Mouse (Mus musculus) MEL (cell line): ENCODE measurements around the gene Cabp4. TPM values are rescaled to one million over a fixed set of nuclear protein-coding genes. Genes with fewer than 3 reads are reported as not detected.

Source experiments
- DNase-seq: peaks from one replicate; pipeline ENCODE4 v3.0.0; 2011; ENCODE audit warnings: low read depth, low spot score
- H3K27ac ChIP-seq: 2 replicates; pipeline ENCODE4 v1.5.1; 2012; ENCODE audit warnings: low read depth, mild to moderate bottlenecking, control low read depth, low read length, moderate library complexity; ENCODE audit not compliant: control insufficient read depth
- H3K27me3 ChIP-seq, 2 experiments: fragments of 150-350 bp in 1 of 2; sonication (generic) in 1 of 2; 2 replicates each; pipeline ENCODE4 v1.6.1; 2012; ENCODE audit warnings: low read length in 2 of 2, mild to moderate bottlenecking in 2 of 2, improper control_type of control experiment in 1 of 2, moderate library complexity in 1 of 2; ENCODE audit not compliant: insufficient read depth in 2 of 2, control insufficient read depth in 1 of 2
- H3K36me3 ChIP-seq, 2 experiments: 2 replicates each; pipeline ENCODE4 v1.6.1; 2012 to 2014; ENCODE audit warnings: low read length in 2 of 2, improper control_type of control experiment in 1 of 2, inconsistent platforms in 1 of 2, mild to moderate bottlenecking in 1 of 2; ENCODE audit not compliant: insufficient read depth in 2 of 2, control insufficient read depth in 1 of 2
- H3K4me1 ChIP-seq, 2 experiments: fragments of 150-350 bp in 1 of 2; sonication (generic) in 1 of 2; 2 replicates each; pipeline ENCODE4 v1.6.1; 2012; ENCODE audit warnings: low read length in 2 of 2, improper control_type of control experiment in 1 of 2, mild to moderate bottlenecking in 1 of 2; ENCODE audit not compliant: insufficient read depth in 2 of 2, control insufficient read depth in 1 of 2
- H3K4me3 ChIP-seq, 2 experiments: fragments of 150-350 bp in 1 of 2; sonication (generic) in 1 of 2; 2 replicates each; pipeline ENCODE4 v1.5.1; 2012; ENCODE audit warnings: low read depth in 2 of 2, low read length in 2 of 2, mild to moderate bottlenecking in 2 of 2, moderate library complexity in 2 of 2, control low read depth in 1 of 2, improper control_type of control experiment in 1 of 2; ENCODE audit not compliant: control insufficient read depth in 1 of 2, insufficient read depth in 1 of 2
- H3K79me2 ChIP-seq: 2 replicates; pipeline ENCODE4 v1.6.1; 2012; ENCODE audit warnings: mild to moderate bottlenecking, low read length, moderate library complexity; ENCODE audit not compliant: control insufficient read depth, poor library complexity, insufficient read depth
- H3K9ac ChIP-seq: 2 replicates; pipeline ENCODE4 v1.6.1; 2012; ENCODE audit warnings: low read depth, mild to moderate bottlenecking, control low read depth, low read length, moderate library complexity; ENCODE audit not compliant: control insufficient read depth, poor library complexity, severe bottlenecking
- H3K9me3 ChIP-seq: fragments of 150-350 bp; sonication (generic); replicated peaks from 2 replicates; pipeline ENCODE4 v1.6.1; 2012; ENCODE audit warnings: mild to moderate bottlenecking, low read length, improper control_type of control experiment, moderate library complexity; ENCODE audit not compliant: insufficient read depth
- CHD1 ChIP-seq: IDR thresholded peaks from 2 replicates; pipeline ENCODE4 v1.6.1; 2012; ENCODE audit warnings: low read depth, mild to moderate bottlenecking, inconsistent platforms, low read length, improper control_type of control experiment
- CHD2 ChIP-seq: IDR thresholded peaks from 2 replicates; pipeline ENCODE4 v1.6.1; 2011; ENCODE audit warnings: low read length, improper control_type of control experiment
- E2F4 ChIP-seq: IDR thresholded peaks from 2 replicates; pipeline ENCODE4 v1.6.1; 2011; ENCODE audit warnings: low read depth, low read length, improper control_type of control experiment, borderline replicate concordance
- ETS1 ChIP-seq: IDR thresholded peaks from 2 replicates; pipeline ENCODE4 v1.6.1; 2012; ENCODE audit warnings: low read depth, mild to moderate bottlenecking, inconsistent platforms, low read length, improper control_type of control experiment, moderate library complexity
- HCFC1 ChIP-seq: IDR thresholded peaks from 2 replicates; pipeline ENCODE4 v1.6.1; 2012; ENCODE audit warnings: low read depth, mild to moderate bottlenecking, inconsistent platforms, low read length, improper control_type of control experiment, moderate library complexity
- KAT2A ChIP-seq: conservative IDR thresholded peaks from 2 replicates; pipeline ENCODE4 v1.6.1; 2012; ENCODE audit warnings: low read depth, low read length, improper control_type of control experiment, inconsistent platforms
- MAFK ChIP-seq: IDR thresholded peaks from 2 replicates; pipeline ENCODE4 v1.6.1; 2011; ENCODE audit warnings: low read depth, mild to moderate bottlenecking, low read length, improper control_type of control experiment, borderline replicate concordance
- MAX ChIP-seq: IDR thresholded peaks from 2 replicates; pipeline ENCODE4 v1.6.1; 2011; ENCODE audit warnings: low read length, improper control_type of control experiment
- MEF2A ChIP-seq: IDR thresholded peaks from 2 replicates; pipeline ENCODE4 v1.6.1; 2014; ENCODE audit warnings: low read depth, mild to moderate bottlenecking, inconsistent platforms, low read length, improper control_type of control experiment; ENCODE audit not compliant: poor library complexity, insufficient replicate concordance, severe bottlenecking; ENCODE audit errors: extremely low read depth
- MXI1 ChIP-seq: IDR thresholded peaks from 2 replicates; pipeline ENCODE4 v1.6.1; 2011; ENCODE audit warnings: mild to moderate bottlenecking, low read depth, low read length, improper control_type of control experiment
- MYC ChIP-seq: IDR thresholded peaks from 2 replicates; pipeline ENCODE4 v1.6.1; 2011; ENCODE audit warnings: low read depth, mild to moderate bottlenecking, low read length, improper control_type of control experiment, moderate library complexity
- POLR2A ChIP-seq, 2 experiments: IDR thresholded peaks; 2 replicates each; pipeline ENCODE4 v1.6.1; 2011 to 2012; ENCODE audit warnings: low read length in 2 of 2, mild to moderate bottlenecking in 2 of 2, control low read depth in 1 of 2, improper control_type of control experiment in 1 of 2, low read depth in 1 of 2, moderate library complexity in 1 of 2; ENCODE audit not compliant: control insufficient read depth in 1 of 2, insufficient read depth in 1 of 2, poor library complexity in 1 of 2
- POLR2AphosphoS2 ChIP-seq: IDR thresholded peaks from 2 replicates; pipeline ENCODE4 v1.6.1; 2011; ENCODE audit warnings: low read length, improper control_type of control experiment
- POLR2AphosphoS5 ChIP-seq: IDR thresholded peaks from 2 replicates; pipeline ENCODE4 v1.6.1; 2012; ENCODE audit warnings: low read depth, borderline replicate concordance, mild to moderate bottlenecking, inconsistent platforms, low read length, moderate library complexity, mixed read lengths
- TBP ChIP-seq: IDR thresholded peaks from 2 replicates; pipeline ENCODE4 v1.8.0; 2011; ENCODE audit warnings: low read depth, low read length, improper control_type of control experiment
- TCF12 ChIP-seq: IDR thresholded peaks from 2 replicates; pipeline ENCODE4 v1.6.1; 2014; ENCODE audit warnings: low read depth, mild to moderate bottlenecking, inconsistent platforms, low read length, improper control_type of control experiment, moderate library complexity
- UBTF ChIP-seq: IDR thresholded peaks from 2 replicates; pipeline ENCODE4 v1.6.1; 2012; ENCODE audit warnings: low read depth, mild to moderate bottlenecking, inconsistent platforms, low read length, improper control_type of control experiment, moderate library complexity, borderline replicate concordance; ENCODE audit not compliant: insufficient read depth
- ZC3H11A ChIP-seq: IDR thresholded peaks from 2 replicates; pipeline ENCODE4 v1.6.1; 2012; ENCODE audit warnings: low read depth, mild to moderate bottlenecking, inconsistent platforms, low read length, improper control_type of control experiment
- ZKSCAN1 ChIP-seq: IDR thresholded peaks from 2 replicates; pipeline ENCODE4 v1.6.1; 2012; ENCODE audit warnings: low read depth, mild to moderate bottlenecking, inconsistent platforms, low read length, improper control_type of control experiment, moderate library complexity
- ZMIZ1 ChIP-seq: IDR thresholded peaks from 2 replicates; pipeline ENCODE4 v1.6.1; 2012; ENCODE audit warnings: low read depth, mild to moderate bottlenecking, inconsistent platforms, low read length, improper control_type of control experiment, moderate library complexity
- ZNF384 ChIP-seq: IDR thresholded peaks from 2 replicates; pipeline ENCODE4 v1.6.1; 2012; ENCODE audit warnings: low read depth, mild to moderate bottlenecking, inconsistent platforms, low read length, improper control_type of control experiment
- polyA plus RNA-seq, 2 experiments: library from polyadenylated mRNA; stranded (reverse) in 1 of 2; unstranded in 1 of 2; fragments of >175 nt in 1 of 2; fragments of >200 nt in 1 of 2; gene quantifications; 2 replicates each; pipeline versions ENCODE4 v1.2.1 to v1.2.4; 2012; ENCODE audit warnings: low replicate concordance in 2 of 2, low read depth in 1 of 2; ENCODE audit not compliant: insufficient read length in 2 of 2, insufficient read depth in 1 of 2, missing spikeins in 1 of 2
- total RNA-seq: library from RNA; depleted of rRNA; stranded (reverse); fragments of 300-350 nt; gene quantifications from 2 replicates; pipeline ENCODE4 v1.2.3, GENCODE M21; 2012

The Cabp4 gene
- total and polyA plus RNA-seq, 3 experiments: 0.08 to 0.24 TPM; not detected in 1

DNA sequence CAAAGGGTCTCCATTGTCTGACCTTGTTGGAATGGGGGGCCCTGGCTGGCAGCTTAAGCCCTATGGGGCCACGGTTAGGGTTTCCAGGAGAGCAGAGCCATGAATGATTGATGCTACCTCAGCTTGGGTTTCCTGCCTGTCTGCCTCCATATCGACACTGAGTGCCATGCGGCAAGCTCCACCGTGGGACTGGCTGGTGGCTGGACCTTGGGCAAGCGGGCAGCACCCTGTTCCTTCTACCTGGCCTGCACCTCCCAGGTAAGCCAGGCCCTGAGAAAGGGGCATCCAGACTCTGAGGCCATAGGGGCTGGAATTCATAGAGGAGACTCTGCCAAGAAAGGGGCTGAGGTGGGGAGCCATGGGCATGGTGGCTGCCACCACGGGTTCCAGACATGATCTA is 3.7 kb downstream of the Cabp4 start:
- TF ChIP-seq MXI1 (no peak), MAFK (no peak), POLR2AphosphoS2 (no peak), HCFC1 (no peak), KAT2A (no peak), POLR2A (IDR thresholded peaks at IDR 0.05; ENCODE audit: control insufficient read depth in 1 of 2, insufficient read depth in 1 of 2, low read depth in 1 of 2, low read length in 2 of 2, poor library complexity in 1 of 2) (no peak), TBP (no peak), ZC3H11A (no peak), ZKSCAN1 (no peak), ETS1 (no peak), ZNF384 (no peak), CHD2 (no peak), E2F4 (no peak), UBTF (no peak)
- Histone ChIP-seq H3K27ac (no peak overlapping the region), H3K4me1 (no peaks in the 10 kb centered on the region), H3K9ac (no peak overlapping the region), H3K27me3 (no peaks in the 10 kb centered on the region; a peak in 1 of 4 replicates), H3K79me2 (no peaks in the 10 kb centered on the region), H3K4me3 (no peak overlapping the region), H3K36me3 (no peaks in the 10 kb centered on the region), H3K9me3 (no peaks in the 10 kb centered on the region)
- no peak for DNase-seq

DNA sequence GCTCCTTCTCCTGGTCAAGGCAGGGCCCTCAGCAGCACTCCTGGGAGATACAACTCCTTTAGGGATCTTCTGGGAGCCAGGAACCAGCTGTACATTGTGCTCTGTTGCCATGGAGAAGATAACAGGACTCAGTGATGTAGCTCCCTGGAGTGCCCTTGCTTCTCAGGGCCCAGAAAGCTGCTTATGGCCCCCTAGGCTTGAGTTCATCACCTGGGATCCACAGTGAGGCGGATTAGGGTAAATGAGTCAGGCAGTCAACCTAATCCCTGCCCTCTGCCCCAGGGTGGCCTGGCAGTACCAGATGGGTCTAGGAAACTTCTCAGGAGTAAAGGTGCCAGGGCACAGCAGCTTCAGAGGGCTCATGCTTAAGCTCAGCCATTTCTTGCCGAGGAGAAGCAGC is 4.4 kb downstream of the Cabp4 start, which contains the start of gene Gpr152:
TSS of gene Gpr152 (plus strand) at position 342 of the 400 bp plus-strand sequence.
- Histone ChIP-seq H3K9me3 (no peaks in the 10 kb centered on the region), H3K4me3 (no peak within 1 kb of the TSS), H3K4me1 (no peaks in the 10 kb centered on the region), H3K27ac (no peak within 1 kb of the TSS), H3K79me2 (no peaks in the 10 kb centered on the region), H3K27me3 (no peaks in the 10 kb centered on the region; a peak in 1 of 4 replicates), H3K9ac (no peak within 1 kb of the TSS), H3K36me3 (no peaks in the 10 kb centered on the region)
- DNase-seq: no peak
- no peak for TF ChIP-seq POLR2AphosphoS5
- TF ChIP-seq ETS1: no peak
- TF ChIP-seq MAX: no peak
- TF ChIP-seq MEF2A: no peak
- TF ChIP-seq CHD2: no peak
- no peak for TF ChIP-seq TCF12
- TF ChIP-seq ZMIZ1: no peak
- no peak for TF ChIP-seq CHD1
- no peak for TF ChIP-seq KAT2A
- TF ChIP-seq MYC: no peak
